Mouse (Mus musculus) hindbrain, embryonic 14.5 days (tissue): ENCODE measurements around the gene Nop53. TPM values are rescaled to one million over a fixed set of nuclear protein-coding genes. Genes with fewer than 3 reads are reported as not detected.
A peak's percentile ranks its signal among the peaks of the same experiment; 100 is the strongest.

Experiments used
- ATAC-seq: fragments of 200-750 bp; cut with Nextera tagmentation; 2 replicates; pipeline ENCODE4 v1.8.0; 2017; ENCODE audit warnings: moderate number of reproducible peaks, mild to moderate bottlenecking, moderate TSS enrichment, moderate library complexity; ENCODE audit not compliant: low FRiP score
- DNase-seq: peaks from one replicate; pipeline ENCODE4 v3.0.0-alpha.2; 2015; ENCODE audit warnings: low spot score
- H3K27ac ChIP-seq: fragments of 300-500 bp; sonication (generic); 2 replicates; pipeline ENCODE4 v1.5.1; 2014; ENCODE audit warnings: mild to moderate bottlenecking, moderate library complexity
- H3K27me3 ChIP-seq: fragments of 300-500 bp; sonication (generic); 2 replicates; pipeline ENCODE4 v1.6.1; 2014; ENCODE audit warnings: mild to moderate bottlenecking, low read length, mixed read lengths; ENCODE audit not compliant: control insufficient read depth, insufficient read depth
- H3K36me3 ChIP-seq: fragments of 300-500 bp; sonication (generic); replicated peaks from 2 replicates; pipeline ENCODE4 v1.6.1; 2014; ENCODE audit not compliant: control insufficient read depth, insufficient read depth
- H3K4me1 ChIP-seq: fragments of 300-500 bp; sonication (generic); replicated peaks from 2 replicates; pipeline ENCODE4 v1.6.1; 2014; ENCODE audit warnings: antibody characterized with exemption, low read length, mixed read lengths; ENCODE audit not compliant: control insufficient read depth, insufficient read depth
- H3K4me2 ChIP-seq: fragments of 300-500 bp; sonication (generic); replicated peaks from 2 replicates; pipeline ENCODE4 v1.6.1; 2014; ENCODE audit warnings: mild to moderate bottlenecking, moderate library complexity
- H3K4me3 ChIP-seq: fragments of 300-500 bp; sonication (generic); replicated peaks from 2 replicates; pipeline ENCODE4 v1.5.1; 2014; ENCODE audit warnings: mild to moderate bottlenecking, low read length
- H3K9ac ChIP-seq: fragments of 300-500 bp; sonication (generic); 2 replicates; pipeline ENCODE4 v1.6.1; 2014
- H3K9me3 ChIP-seq: fragments of 300-500 bp; sonication (generic); 2 replicates; pipeline ENCODE4 v1.6.1; 2016; ENCODE audit warnings: low read length; ENCODE audit not compliant: control insufficient read depth
- WGBS: fragments of 180-500 bp; shearing (Covaris S2); extraction: QIAGEN DNeasy Blood & Tissue Kit; methylation state at CpG from one replicate; pipeline ENCODE4 v1.1.7; 2014; 5-methylcytosine and 5-hydroxymethylcytosine counted together
- polyA plus RNA-seq: library from polyadenylated mRNA; unstranded; fragments of >200 nt; fragmentation: Nextera tagmentation; extraction: Ambion mirVana; gene quantifications from 2 replicates; pipeline ENCODE4 v1.2.1, GENCODE M21; 2014

The Nop53 gene
- polyA plus RNA-seq, 1 experiment from 2014 or later, result 114 TPM

- ATAC-seq (peak; percentile 9; the same call in 1 of the 2 replicates), DNase-seq (peak; percentile 32)
- Histone ChIP-seq H3K27ac (no peak overlapping the region), H3K4me3 (no peak overlapping the region), H3K36me3 (no peaks in the 10 kb centered on the region), H3K27me3 (no peaks in the 10 kb centered on the region), H3K9me3 (no peaks in the 10 kb centered on the region), H3K9ac (no peak overlapping the region), H3K4me1 (peaks cover 8% of the 10 kb centered on the region; the same call in 1 of the 2 replicates), H3K4me2 (no peak overlapping the region)
- 47% methylated on average over 12 of the region's 12 CpGs for WGBS
These were observed 16.7 kb upstream of the Nop53 start for GRCm38 (mm10) chr7:15962311-15963288.

GRCm38 (mm10) chr7:15961798-15962197 is 15.9 kb upstream of the Nop53 start:
- ATAC-seq, result no peak
- H3K36me3 ChIP-seq, result no peaks in the 10 kb centered on the region
- H3K4me1 ChIP-seq, result peaks cover 8% of the 10 kb centered on the region; the same call in 1 of the 2 replicates
- H3K27me3 ChIP-seq, result no peaks in the 10 kb centered on the region
- no peak overlapping the region for H3K4me3 ChIP-seq
- no peak for DNase-seq
- H3K27ac ChIP-seq, result no peak overlapping the region
- no peaks in the 10 kb centered on the region for H3K9me3 ChIP-seq
- WGBS, result 89% methylated on average over 7 of the region's 7 CpGs
- H3K4me2 ChIP-seq, result no peak overlapping the region
- H3K9ac ChIP-seq, result no peak overlapping the region

- Histone ChIP-seq H3K4me3 (no peak overlapping the region), H3K4me1 (peaks cover 8% of the 10 kb centered on the region; the same call in 1 of the 2 replicates), H3K27me3 (no peaks in the 10 kb centered on the region), H3K9ac (no peak overlapping the region), H3K36me3 (no peaks in the 10 kb centered on the region), H3K4me2 (no peak overlapping the region), H3K9me3 (no peaks in the 10 kb centered on the region), H3K27ac (no peak overlapping the region)
- DNase-seq, result no peak
- WGBS, result 58% methylated on average over 4 of the region's 4 CpGs
- ATAC-seq, result no peak
These were observed 15.4 kb upstream of the Nop53 start for GRCm38 (mm10) chr7:15961239-15961638.

GRCm38 (mm10) chr7:15960691-15961090 is 14.8 kb upstream of the Nop53 start:
- H3K27ac ChIP-seq, result no peak overlapping the region
- no peak overlapping the region for H3K4me3 ChIP-seq
- H3K9me3 ChIP-seq, result no peaks in the 10 kb centered on the region
- no peaks in the 10 kb centered on the region for H3K36me3 ChIP-seq
- 27% methylated on average over 4 of the region's 4 CpGs for WGBS
- H3K4me1 ChIP-seq, result peaks cover 8% of the 10 kb centered on the region; the same call in 1 of the 2 replicates
- no peaks in the 10 kb centered on the region for H3K27me3 ChIP-seq
- no peak overlapping the region for H3K9ac ChIP-seq
- no peak for DNase-seq
- no peak for ATAC-seq
- no peak overlapping the region for H3K4me2 ChIP-seq

GRCm38 (mm10) chr7:15956143-15956542 is 10.3 kb upstream of the Nop53 start:
- Histone ChIP-seq H3K36me3 (no peaks in the 10 kb centered on the region), H3K27me3 (no peaks in the 10 kb centered on the region), H3K4me3 (no peak overlapping the region), H3K9ac (no peak overlapping the region), H3K9me3 (no peaks in the 10 kb centered on the region), H3K4me2 (no peak overlapping the region), H3K27ac (no peak overlapping the region), H3K4me1 (no peaks in the 10 kb centered on the region)
- no peak for DNase-seq
- no peak for ATAC-seq
- WGBS, result 74% methylated on average over 5 of the region's 5 CpGs

GRCm38 (mm10) chr7:15955509-15955908 is 9.6 kb upstream of the Nop53 start:
- Histone ChIP-seq H3K4me2 (peak overlapping the region; percentile 40), H3K4me3 (peak overlapping the region; percentile 14; the same call in 1 of the 2 replicates), H3K27ac (no peak overlapping the region), H3K36me3 (no peaks in the 10 kb centered on the region), H3K4me1 (no peaks in the 10 kb centered on the region), H3K9me3 (no peaks in the 10 kb centered on the region), H3K9ac (0 out of 2 replicates have a peak overlapping the region, but pooled peaks have one; percentile 40), H3K27me3 (no peaks in the 10 kb centered on the region)
- DNase-seq (no peak), ATAC-seq (no peak)
- WGBS, result 29% methylated on average over 7 of the region's 7 CpGs

GRCm38 (mm10) chr7:15954978-15955443 is 9.1 kb upstream of the Nop53 start:
- WGBS, result 7% methylated on average over 21 of the region's 21 CpGs
- no peak overlapping the region for H3K27ac ChIP-seq
- H3K4me1 ChIP-seq, result no peaks in the 10 kb centered on the region
- no peak for ATAC-seq
- H3K4me2 ChIP-seq, result peak overlapping the region; percentile 40
- no peaks in the 10 kb centered on the region for H3K9me3 ChIP-seq
- no peak for DNase-seq
- H3K36me3 ChIP-seq, result no peaks in the 10 kb centered on the region
- peak overlapping the region; percentile 40; the same call in 1 of the 2 replicates for H3K9ac ChIP-seq
- peak overlapping the region; percentile 14; the same call in 1 of the 2 replicates for H3K4me3 ChIP-seq
- H3K27me3 ChIP-seq, result no peaks in the 10 kb centered on the region

GRCm38 (mm10) chr7:15954436-15954835 is 8.6 kb upstream of the Nop53 start:
- ATAC-seq, result no peak

GRCm38 (mm10) chr7:15953307-15954074 is 7.6 kb upstream of the Nop53 start:
- Histone ChIP-seq H3K9me3 (no peaks in the 10 kb centered on the region), H3K4me1 (no peaks in the 10 kb centered on the region), H3K36me3 (no peaks in the 10 kb centered on the region), H3K27ac (no peak overlapping the region), H3K4me2 (no peak overlapping the region), H3K27me3 (no peaks in the 10 kb centered on the region), H3K9ac (no peak overlapping the region), H3K4me3 (no peak overlapping the region)
- no peak for DNase-seq
- 94% methylated on average over 13 of the region's 13 CpGs for WGBS
- ATAC-seq, result no peak

More at GRCm38 (mm10) chr7:15954436-15954835, 8.6 kb upstream of the Nop53 start:
- Histone ChIP-seq H3K4me2 (no peak overlapping the region), H3K9me3 (no peaks in the 10 kb centered on the region), H3K9ac (no peak overlapping the region), H3K4me3 (no peak overlapping the region), H3K4me1 (no peaks in the 10 kb centered on the region), H3K36me3 (no peaks in the 10 kb centered on the region), H3K27me3 (no peaks in the 10 kb centered on the region), H3K27ac (no peak overlapping the region)
- WGBS, result 97% methylated on average over 7 of the region's 7 CpGs
- no peak for DNase-seq
